Mouse (Mus musculus) spleen, adult 2 months (tissue): ENCODE results near the gene Hrh3.

Source experiments
- CTCF ChIP-seq: fragments of 200-500 bp; IDR thresholded peaks from 2 replicates; pipeline ENCODE4 v1.5.1; 2011; ENCODE audit warnings: mild to moderate bottlenecking, inconsistent platforms; ENCODE audit not compliant: insufficient read depth, insufficient read length, insufficient replicate concordance; ENCODE audit errors: extremely low read depth
- POLR2A ChIP-seq: fragments of 200-500 bp; IDR thresholded peaks from 2 replicates; pipeline ENCODE4 v1.6.1; 2011; ENCODE audit warnings: low read depth, low read length, inconsistent platforms

- TF ChIP-seq CTCF: no peak
- TF ChIP-seq POLR2A: no peak
These were observed 16.0 kb upstream of the Hrh3 start for GRCm38 (mm10) chr2:180120292-180120761.
